Mouse (Mus musculus): ENCODE data around the gene Vmn2r40. TPM values are rescaled to one million over a fixed set of nuclear protein-coding genes. Genes with fewer than 3 reads are reported as not detected.
"Not testable (repeated sequence)": the region's sequence is repeated elsewhere in the genome, so short reads cannot be mapped to it uniquely, and the experiment has no call there.

Gene Vmn2r40
- not detected in 2 replicates for polyA plus RNA-seq (2012; rRNA removed)

- not testable (repeated sequence) for H3K27me3 ChIP-seq (ENCODE audit: control insufficient read depth, insufficient read depth, low read length); H3K4me1 ChIP-seq (ENCODE audit: control insufficient read depth, insufficient read depth, low read length); H3K4me3 ChIP-seq (ENCODE audit: control insufficient read depth, low read depth, low read length); H3K36me3 ChIP-seq (ENCODE audit: control insufficient read depth, insufficient read depth, low read length); H3K27ac ChIP-seq (ENCODE audit: control insufficient read depth, insufficient read depth, low read depth, low read length)
These were observed at the start of gene Vmn2r40 for GRCm38 (mm10) chr7:8931335-8931734. Gene Vmn2r40, minus strand, starts transcription at chr7:8931435.

Other genes starting within 250 kb of the Vmn2r40 start
- not detected in 2 replicates for gene Vmn2r39, start 99.4 kb upstream of the Vmn2r40 start, polyA plus RNA-seq (2012; rRNA removed)
- gene Vmn2r38, start 166.4 kb upstream of the Vmn2r40 start, polyA plus RNA-seq (2012; rRNA removed): not detected in 2 replicates